Mouse (Mus musculus) embryonic facial prominence, embryonic 15.5 days (tissue): ENCODE data around the gene Cdk17. TPM values are rescaled to one million over a fixed set of nuclear protein-coding genes. Genes with fewer than 3 reads are reported as not detected.

ENCODE experiments used
- ATAC-seq: fragments of 200-750 bp; cut with Nextera tagmentation; 2 replicates; pipeline ENCODE4 v1.8.0; 2017; ENCODE audit warnings: low read depth, moderate TSS enrichment; ENCODE audit not compliant: insufficient number of reproducible peaks, low FRiP score, low TSS enrichment
- H3K27ac ChIP-seq: fragments of 300-500 bp; sonication (generic); replicated peaks from 2 replicates; pipeline ENCODE4 v1.5.1; 2015; ENCODE audit warnings: mild to moderate bottlenecking, inconsistent platforms
- H3K27me3 ChIP-seq: fragments of 300-500 bp; sonication (generic); 2 replicates; pipeline ENCODE4 v1.6.1; 2015; ENCODE audit warnings: inconsistent platforms
- H3K36me3 ChIP-seq: fragments of 300-500 bp; sonication (generic); 2 replicates; pipeline ENCODE4 v1.6.1; 2015; ENCODE audit warnings: mild to moderate bottlenecking, inconsistent platforms
- H3K4me1 ChIP-seq: fragments of 300-500 bp; sonication (generic); 2 replicates; pipeline ENCODE4 v1.6.1; 2015; ENCODE audit warnings: inconsistent platforms
- H3K4me2 ChIP-seq: fragments of 300-500 bp; sonication (generic); replicated peaks from 2 replicates; pipeline ENCODE4 v1.6.1; 2015; ENCODE audit warnings: mild to moderate bottlenecking, inconsistent platforms
- H3K4me3 ChIP-seq: fragments of 300-500 bp; sonication (generic); replicated peaks from 2 replicates; pipeline ENCODE4 v1.5.1; 2015; ENCODE audit warnings: mild to moderate bottlenecking, inconsistent platforms
- H3K9ac ChIP-seq: fragments of 300-500 bp; sonication (generic); 2 replicates; pipeline ENCODE4 v1.6.1; 2015; ENCODE audit warnings: inconsistent platforms
- H3K9me3 ChIP-seq: fragments of 300-500 bp; sonication (generic); replicated peaks from 2 replicates; pipeline ENCODE4 v1.6.1; 2016; ENCODE audit warnings: inconsistent platforms
- WGBS: fragments of 180-500 bp; shearing (Covaris S2); methylation state at CpG from one replicate; pipeline ENCODE4 v1.1.7; 2015; 5-methylcytosine and 5-hydroxymethylcytosine counted together
- polyA plus RNA-seq: library from polyadenylated mRNA; unstranded; fragments of >200 nt; fragmentation: Nextera tagmentation; extraction: Ambion mirVana; gene quantifications from 2 replicates; pipeline ENCODE4 v1.2.1, GENCODE M21; 2015

The Cdk17 gene
- polyA plus RNA-seq, 1 experiment from 2014 or later, result 16.8 TPM

DNA sequence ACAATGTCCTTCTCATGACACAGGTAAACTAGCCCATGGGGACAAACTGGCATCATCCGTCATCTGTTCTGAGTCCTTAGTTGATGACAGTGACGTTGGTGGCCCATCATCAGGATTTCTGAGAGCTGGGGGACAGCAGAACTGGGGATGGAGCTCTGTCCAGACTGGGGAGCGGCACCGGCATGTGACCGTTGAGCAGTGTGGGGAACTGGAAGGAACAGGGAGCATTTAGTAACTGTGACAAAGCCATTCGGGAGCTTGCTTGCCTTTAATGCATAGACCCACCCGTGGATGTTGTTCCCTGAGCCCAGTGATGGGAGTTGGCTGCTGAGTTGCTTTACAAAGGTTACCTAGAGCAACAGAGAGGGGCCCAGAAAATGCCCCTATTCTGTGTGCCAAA lies 89.2 kb downstream of the Cdk17 start:
- 72% methylated on average over 7 of the region's 7 CpGs for WGBS
- Histone ChIP-seq H3K4me3 (no peak overlapping the region), H3K36me3 (peaks cover 11% of the 10 kb centered on the region; the same call in 1 of the 2 replicates), H3K9ac (no peak overlapping the region), H3K27me3 (no peaks in the 10 kb centered on the region), H3K4me1 (peaks cover 45% of the 10 kb centered on the region), H3K4me2 (no peak overlapping the region), H3K9me3 (no peaks in the 10 kb centered on the region), H3K27ac (peak overlapping the region; percentile 60)
- ATAC-seq, result no peak

DNA sequence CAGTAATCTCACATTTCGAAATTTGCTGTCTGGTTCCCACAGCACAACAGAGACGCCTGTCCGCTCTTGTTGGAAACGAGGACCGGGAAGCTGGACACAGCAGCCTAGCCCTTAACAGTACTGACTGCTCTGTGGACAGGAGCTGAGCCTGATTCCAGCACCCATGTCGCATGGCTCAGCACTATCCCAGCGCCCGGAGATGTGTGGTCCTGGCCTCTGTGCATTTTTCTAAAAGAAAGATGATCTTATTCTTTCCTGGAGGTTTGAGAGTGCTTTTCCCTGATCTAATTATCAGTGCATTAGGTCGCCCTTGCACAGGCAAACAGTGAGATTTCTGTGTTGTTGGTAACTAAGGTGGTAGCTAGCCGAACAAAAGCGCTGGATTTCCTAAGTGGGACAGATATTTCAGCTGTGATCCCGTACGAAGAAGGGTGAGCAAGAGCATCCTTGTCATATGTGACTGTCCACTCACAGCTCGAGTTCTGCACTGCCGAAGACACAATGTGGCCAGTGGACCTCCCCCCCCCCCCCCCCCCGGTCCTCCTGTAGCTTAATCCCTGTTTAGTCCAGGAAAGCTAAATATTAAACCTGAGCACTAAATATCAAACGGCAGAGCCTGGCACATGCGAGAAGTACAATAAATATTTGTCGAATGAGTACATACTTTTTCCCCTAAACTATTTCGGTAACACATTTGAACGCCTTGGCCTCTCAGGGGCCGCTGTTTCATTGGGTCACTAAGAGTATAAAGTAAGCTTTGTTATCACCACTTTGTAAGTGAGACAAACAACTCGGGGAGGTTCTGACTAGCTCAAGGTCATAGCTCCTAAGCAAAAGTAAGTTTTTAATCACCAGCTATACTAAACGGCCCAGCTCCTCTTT lies 90.0 kb downstream of the Cdk17 start:
- no peak for ATAC-seq
- Histone ChIP-seq H3K36me3 (peaks cover 11% of the 10 kb centered on the region; the same call in 1 of the 2 replicates), H3K4me2 (no peak overlapping the region), H3K27me3 (no peaks in the 10 kb centered on the region), H3K4me1 (peaks cover 52% of the 10 kb centered on the region), H3K27ac (no peak overlapping the region), H3K9me3 (no peaks in the 10 kb centered on the region), H3K4me3 (no peak overlapping the region), H3K9ac (no peak overlapping the region)
- 71% methylated on average over 24 of the region's 24 CpGs for WGBS

DNA sequence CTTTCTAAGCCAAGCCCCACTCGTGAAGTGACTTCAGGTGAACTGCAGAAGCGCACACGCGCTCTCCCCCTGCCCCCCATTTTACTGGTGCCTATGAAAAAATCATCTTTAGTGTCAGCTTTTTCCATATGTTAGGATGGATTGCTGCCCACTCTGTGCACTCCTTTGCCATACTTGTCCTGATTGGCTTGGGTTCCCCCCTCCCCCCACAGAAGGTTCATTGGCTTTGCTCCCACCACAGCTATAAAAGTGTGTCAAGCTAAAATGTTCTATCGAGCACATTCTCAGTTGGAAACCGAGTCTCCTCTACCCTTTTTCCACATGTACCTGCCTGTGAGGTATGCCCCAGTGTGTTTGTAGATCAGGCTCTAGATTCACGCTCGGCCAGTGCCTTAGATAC lies 90.8 kb downstream of the Cdk17 start:
- Histone ChIP-seq H3K4me3 (no peak overlapping the region), H3K4me1 (peaks cover 57% of the 10 kb centered on the region), H3K27ac (no peak overlapping the region), H3K36me3 (peaks cover 11% of the 10 kb centered on the region; the same call in 1 of the 2 replicates), H3K27me3 (no peaks in the 10 kb centered on the region), H3K9ac (no peak overlapping the region), H3K9me3 (no peaks in the 10 kb centered on the region), H3K4me2 (no peak overlapping the region)
- ATAC-seq, result no peak
- 81% methylated on average over 8 of the region's 8 CpGs for WGBS

DNA sequence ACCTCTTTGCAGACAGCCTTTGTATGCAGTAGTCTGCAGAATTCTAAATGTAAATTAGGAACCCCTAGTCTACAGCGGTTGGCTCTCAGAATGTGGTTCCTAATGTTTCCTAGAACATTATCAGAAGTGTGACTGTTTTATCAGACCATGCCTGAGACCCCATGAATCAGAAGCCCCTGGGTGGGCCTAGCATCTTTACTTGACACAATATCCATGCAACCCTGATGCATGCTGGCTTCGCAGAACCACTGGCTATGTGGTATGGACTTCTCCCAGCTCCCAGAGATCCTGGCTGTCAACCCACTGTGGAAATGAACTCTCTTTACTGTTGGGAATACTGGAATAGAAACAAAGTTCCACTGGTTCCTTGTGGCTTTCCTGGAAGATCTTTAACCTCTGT lies 92.0 kb downstream of the Cdk17 start:
- H3K4me1 ChIP-seq, result peaks cover 60% of the 10 kb centered on the region
- WGBS, result 85% methylated on average over 2 of the region's 2 CpGs

DNA sequence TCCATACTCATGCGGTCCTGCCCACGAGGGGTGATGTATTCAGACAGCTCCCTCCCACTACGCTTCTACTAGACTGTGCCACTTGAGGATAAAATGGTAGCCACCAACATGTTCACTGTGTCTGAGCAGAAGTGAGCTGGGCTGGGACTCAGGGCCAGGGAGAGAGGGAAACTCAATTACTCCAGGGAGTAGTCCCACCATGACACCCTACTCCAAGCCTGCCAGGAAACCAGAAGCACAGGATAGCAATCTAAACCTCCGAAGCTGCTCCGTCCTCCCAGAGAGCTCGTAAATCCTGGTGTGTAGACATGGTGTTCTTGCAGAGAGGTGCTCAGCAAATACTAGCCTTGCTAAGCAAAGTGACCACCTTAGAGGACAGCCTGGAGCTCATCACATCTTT lies 92.5 kb downstream of the Cdk17 start:
- H3K27ac ChIP-seq, result no peak overlapping the region
- peaks cover 57% of the 10 kb centered on the region for H3K4me1 ChIP-seq
- H3K36me3 ChIP-seq, result peaks cover 11% of the 10 kb centered on the region; the same call in 1 of the 2 replicates
- 91% methylated on average over 6 of the region's 6 CpGs for WGBS
- no peak overlapping the region for H3K4me3 ChIP-seq
- no peaks in the 10 kb centered on the region for H3K9me3 ChIP-seq
- no peak overlapping the region for H3K9ac ChIP-seq
- H3K27me3 ChIP-seq, result no peaks in the 10 kb centered on the region
- H3K4me2 ChIP-seq, result no peak overlapping the region
- ATAC-seq, result no peak

More for the DNA sequence above, 92.0 kb downstream of the Cdk17 start:
- H3K27ac ChIP-seq, result no peak overlapping the region
- H3K36me3 ChIP-seq, result peaks cover 11% of the 10 kb centered on the region; the same call in 1 of the 2 replicates
- H3K4me3 ChIP-seq, result no peak overlapping the region
- H3K9me3 ChIP-seq, result no peaks in the 10 kb centered on the region
- H3K9ac ChIP-seq, result no peak overlapping the region
- H3K4me2 ChIP-seq, result no peak overlapping the region
- ATAC-seq, result no peak
- H3K27me3 ChIP-seq, result no peaks in the 10 kb centered on the region

DNA sequence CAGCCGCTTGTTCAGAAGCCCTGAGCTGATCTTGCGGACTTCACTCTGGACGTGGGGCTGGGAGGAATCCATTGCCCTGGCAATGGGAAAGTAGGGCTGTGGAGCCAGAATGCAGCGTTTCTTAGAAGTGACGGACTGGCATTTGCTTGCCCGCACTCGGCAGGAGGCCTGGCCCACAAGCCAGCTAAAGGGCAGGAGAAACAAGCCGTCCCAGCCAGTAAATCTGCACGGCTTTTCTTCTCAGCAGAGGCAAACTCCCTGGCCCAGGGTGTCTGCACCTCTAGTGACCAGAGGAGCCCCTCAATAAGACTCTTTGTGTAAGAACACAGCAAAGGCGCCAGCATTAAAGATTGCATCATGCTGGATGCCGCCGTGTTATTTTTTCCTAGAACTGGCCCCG lies 94.6 kb downstream of the Cdk17 start:
- ATAC-seq, result peak; percentile 64; the same call in 1 of the 2 replicates
- no peaks in the 10 kb centered on the region for H3K9me3 ChIP-seq
- peak overlapping the region; percentile 72 for H3K27ac ChIP-seq
- H3K4me3 ChIP-seq, result no peak overlapping the region
- peaks cover 43% of the 10 kb centered on the region for H3K4me1 ChIP-seq
- H3K9ac ChIP-seq, result no peak overlapping the region
- WGBS, result 31% methylated on average over 13 of the region's 13 CpGs
- 0 out of 2 replicates have a peak overlapping the region, but pooled peaks have one; percentile 10 for H3K4me2 ChIP-seq
- H3K27me3 ChIP-seq, result no peaks in the 10 kb centered on the region
- peaks cover 11% of the 10 kb centered on the region; the same call in 1 of the 2 replicates for H3K36me3 ChIP-seq

DNA sequence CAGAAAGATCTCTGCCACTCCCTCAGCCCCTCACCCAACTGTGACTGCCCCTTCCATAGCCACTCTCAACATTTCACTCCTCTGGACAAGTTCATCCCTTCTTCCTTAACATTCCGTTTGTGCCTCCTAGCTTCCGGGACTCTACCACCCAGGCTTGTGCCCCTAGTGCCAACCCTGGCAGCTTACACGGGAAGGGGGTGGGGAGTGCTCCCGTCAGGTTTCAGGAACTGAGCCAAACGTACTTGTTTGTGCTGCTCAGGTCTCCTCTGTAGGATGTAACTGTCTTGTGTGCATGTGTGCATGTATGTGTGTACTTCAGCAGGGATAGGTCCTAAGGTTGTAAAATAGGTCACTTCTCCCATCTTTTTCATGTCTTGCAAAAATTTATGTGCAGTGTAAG lies 99.2 kb downstream of the Cdk17 start:
- ATAC-seq, result no peak
- peaks cover 6% of the 10 kb centered on the region for H3K36me3 ChIP-seq
- no peak overlapping the region for H3K4me2 ChIP-seq
- H3K4me1 ChIP-seq, result peaks cover 56% of the 10 kb centered on the region
- WGBS, result 59% methylated on average over 5 of the region's 5 CpGs
- no peaks in the 10 kb centered on the region for H3K9me3 ChIP-seq
- H3K27me3 ChIP-seq, result no peaks in the 10 kb centered on the region
- no peak overlapping the region for H3K27ac ChIP-seq
- H3K9ac ChIP-seq, result no peak overlapping the region
- no peak overlapping the region for H3K4me3 ChIP-seq

DNA sequence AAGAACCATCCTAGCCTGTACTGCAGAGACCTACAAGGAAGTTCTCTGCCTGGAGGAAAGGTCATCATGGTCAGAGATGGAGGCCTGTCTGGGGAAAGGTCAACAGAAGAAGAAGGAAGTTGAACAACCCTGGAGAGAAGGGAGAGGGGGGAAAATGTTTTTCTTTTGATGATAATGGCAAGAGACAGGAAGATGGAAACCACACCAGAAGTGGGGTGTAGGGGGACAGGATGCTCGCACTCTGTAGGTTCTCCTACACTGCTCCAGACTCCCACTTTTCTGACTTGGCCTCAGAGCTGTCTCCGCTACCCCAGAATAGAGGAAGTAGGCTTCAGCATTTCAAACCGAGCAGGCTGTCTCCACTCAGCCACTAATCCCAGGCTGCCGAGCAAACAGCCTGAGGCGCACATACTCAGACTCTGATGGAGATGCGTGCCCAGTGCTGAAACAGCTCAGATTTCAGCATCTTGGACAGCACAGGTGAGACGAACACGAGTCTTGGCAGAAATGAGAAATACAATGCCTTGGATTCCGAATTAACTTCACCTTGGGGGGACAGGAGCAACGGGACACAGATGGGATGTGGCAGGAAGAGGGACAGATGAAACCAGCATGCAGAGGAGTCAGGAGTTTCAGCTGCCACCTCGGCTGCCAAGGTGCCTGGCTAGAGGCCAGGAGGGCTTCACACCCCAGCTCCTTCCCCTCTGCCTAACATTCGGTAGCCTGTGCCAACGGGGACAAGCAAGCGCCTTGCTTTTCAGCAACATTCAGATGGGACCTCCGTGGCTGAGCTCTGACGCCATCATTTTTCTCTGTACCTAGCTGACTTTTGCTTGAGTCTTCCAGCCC lies 100.7 kb downstream of the Cdk17 start:
- Histone ChIP-seq H3K4me3 (peak overlapping the region; percentile 7), H3K4me1 (peaks cover 45% of the 10 kb centered on the region), H3K27me3 (no peaks in the 10 kb centered on the region), H3K36me3 (peaks cover 16% of the 10 kb centered on the region), H3K4me2 (peak overlapping the region; percentile 32), H3K27ac (peak overlapping the region; percentile 78), H3K9ac (no peak overlapping the region), H3K9me3 (no peaks in the 10 kb centered on the region)
- WGBS, result 11% methylated on average over 16 of the region's 16 CpGs
- ATAC-seq, result peak; percentile 64

DNA sequence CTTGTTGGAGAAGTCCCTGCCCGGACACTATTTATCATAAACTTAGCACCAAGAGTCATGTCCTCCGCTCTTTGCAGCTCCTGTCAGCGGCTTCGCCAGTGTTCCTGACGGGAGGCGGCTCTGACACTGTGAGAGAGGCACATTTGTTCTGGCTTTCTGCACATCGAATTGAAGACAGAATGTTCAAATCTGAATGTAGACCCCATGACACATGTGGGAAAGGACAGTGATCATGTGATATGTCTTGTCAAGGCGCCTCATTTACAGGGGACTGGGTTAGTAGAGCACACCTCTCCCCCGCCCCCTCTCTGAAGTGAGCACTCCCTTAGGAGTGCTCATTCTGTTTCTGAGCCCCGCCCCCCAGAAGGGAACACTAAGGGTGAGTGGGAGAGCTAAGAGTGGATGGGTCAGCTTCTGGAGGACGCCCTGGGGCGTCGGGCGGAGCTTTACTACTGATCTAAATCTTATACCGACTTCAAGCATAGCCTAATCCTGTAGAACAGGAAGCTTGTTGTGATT lies 101.4 kb downstream of the Cdk17 start:
- peaks cover 38% of the 10 kb centered on the region for H3K4me1 ChIP-seq
- no peaks in the 10 kb centered on the region for H3K9me3 ChIP-seq
- H3K27ac ChIP-seq, result peak overlapping the region; percentile 78
- peaks cover 16% of the 10 kb centered on the region for H3K36me3 ChIP-seq
- no peaks in the 10 kb centered on the region for H3K27me3 ChIP-seq
- WGBS, result 12% methylated on average over 15 of the region's 15 CpGs
- H3K4me3 ChIP-seq, result peak overlapping the region; percentile 7
- peak overlapping the region; percentile 32 for H3K4me2 ChIP-seq
- no peak overlapping the region for H3K9ac ChIP-seq
- peak; percentile 31 for ATAC-seq

DNA sequence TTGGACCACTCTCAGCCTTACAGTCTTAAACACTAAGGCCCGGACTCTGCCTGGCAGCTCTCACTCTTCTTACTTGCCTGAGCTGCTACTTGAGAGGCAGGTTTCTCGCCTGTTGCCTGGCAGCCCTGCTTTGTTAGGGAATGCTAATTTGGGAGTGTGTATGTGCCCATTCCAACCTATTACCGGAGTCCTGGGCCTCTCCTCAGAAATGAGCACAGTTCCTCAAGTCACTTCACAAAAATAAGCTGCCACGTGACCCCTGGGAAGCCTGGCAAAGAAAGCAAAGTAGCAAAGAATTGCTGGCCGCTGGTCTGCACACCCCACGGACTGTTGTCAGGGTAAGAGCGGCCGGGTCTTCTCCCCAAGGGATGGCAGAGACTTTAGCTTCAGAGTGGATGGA lies 102.8 kb downstream of the Cdk17 start:
- ATAC-seq, result no peak
- H3K27me3 ChIP-seq, result no peaks in the 10 kb centered on the region
- H3K27ac ChIP-seq, result no peak overlapping the region
- H3K36me3 ChIP-seq, result peaks cover 16% of the 10 kb centered on the region
- peaks cover 35% of the 10 kb centered on the region for H3K4me1 ChIP-seq
- WGBS, result 57% methylated on average over 8 of the region's 8 CpGs
- H3K4me2 ChIP-seq, result no peak overlapping the region
- H3K9me3 ChIP-seq, result no peaks in the 10 kb centered on the region
- H3K9ac ChIP-seq, result no peak overlapping the region
- no peak overlapping the region for H3K4me3 ChIP-seq

DNA sequence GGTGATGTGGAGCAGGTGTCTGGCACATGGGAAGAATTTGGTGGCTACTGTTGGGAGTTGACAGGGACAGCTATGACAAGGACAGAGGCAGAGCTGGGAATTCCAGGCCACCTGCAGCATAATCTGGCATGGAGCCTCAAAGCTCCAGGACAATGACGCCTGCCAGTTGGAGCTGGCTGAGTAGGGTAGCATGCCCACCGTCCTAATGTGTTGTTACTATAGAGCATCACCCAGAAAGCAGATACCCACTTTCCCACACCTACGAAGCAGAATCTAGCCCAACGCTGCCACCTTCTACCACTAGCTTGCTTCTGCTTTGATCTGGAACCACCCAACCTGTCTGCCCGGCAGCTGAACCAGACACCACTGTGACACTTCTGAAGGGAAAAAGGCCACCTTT lies 103.3 kb downstream of the Cdk17 start:
- H3K36me3 ChIP-seq, result peaks cover 16% of the 10 kb centered on the region
- H3K4me3 ChIP-seq, result no peak overlapping the region
- no peak overlapping the region for H3K27ac ChIP-seq
- no peak overlapping the region for H3K4me2 ChIP-seq
- no peaks in the 10 kb centered on the region for H3K9me3 ChIP-seq
- no peaks in the 10 kb centered on the region for H3K27me3 ChIP-seq
- ATAC-seq, result no peak
- H3K4me1 ChIP-seq, result peaks cover 37% of the 10 kb centered on the region
- 68% methylated on average over 5 of the region's 5 CpGs for WGBS
- no peak overlapping the region for H3K9ac ChIP-seq
